Mouse (Mus musculus): ENCODE measurements at regions not wholly inside any gene's neighbourhood (a gene's known extent, or its start where the extent isn't known, plus 50 kb on each side); places are given as distances from the start of the nearest gene placed in this dataset.
A peak's percentile ranks its signal among the peaks of the same experiment; 100 is the strongest.

- H3K27me3 ChIP-seq (ENCODE audit: insufficient read depth, low read length), result no peaks in the 10 kb centered on the region
- TF ChIP-seq CTCF (IDR thresholded peaks at IDR 0.05; ENCODE audit: low read depth), result no peak
- DNase-seq (no peak), ATAC-seq (ENCODE audit: insufficient read depth) (no peak)
- no peak overlapping the region for H3K27ac ChIP-seq (ENCODE audit: low read depth)
- no peak overlapping the region for H3K4me3 ChIP-seq (ENCODE audit: low read depth, low read length)
- H3K9me3 ChIP-seq (ENCODE audit: low read depth, low read length), result no peaks in the 10 kb centered on the region
- H3K4me2 ChIP-seq, result no peak overlapping the region
- H3K9ac ChIP-seq, result no peak overlapping the region
- WGBS, result 53% methylated on average over 2 of the region's 2 CpGs
- H3K4me1 ChIP-seq (ENCODE audit: insufficient read depth), result no peaks in the 10 kb centered on the region
- no peaks in the 10 kb centered on the region for H3K36me3 ChIP-seq (ENCODE audit: insufficient read depth)
Observed at GRCm38 (mm10) chr1:193876540-193876939, 506.4 kb upstream of the Camk1g start.

- H3K9me3 ChIP-seq (ENCODE audit: low read depth, low read length), result no peaks in the 10 kb centered on the region
- peak; percentile 47 for DNase-seq
- no peak overlapping the region for H3K27ac ChIP-seq (ENCODE audit: low read depth)
Observed at GRCm38 (mm10) chr1:193876121-193876520, 506.0 kb upstream of the Camk1g start.

GRCm38 (mm10) chr1:193875287-193875686, 505.2 kb upstream of the Camk1g start:
- H3K27ac ChIP-seq (ENCODE audit: low read depth), result no peak overlapping the region
- no peaks in the 10 kb centered on the region for H3K36me3 ChIP-seq (ENCODE audit: insufficient read depth)
- TF ChIP-seq CTCF (IDR thresholded peaks at IDR 0.05; ENCODE audit: low read depth), result no peak
- no peak overlapping the region for H3K4me3 ChIP-seq (ENCODE audit: low read depth, low read length)
- ATAC-seq (ENCODE audit: insufficient read depth), result no peak
- 85% methylated on average over 3 of the region's 3 CpGs for WGBS
- H3K27me3 ChIP-seq (ENCODE audit: insufficient read depth, low read length), result no peaks in the 10 kb centered on the region
- no peak overlapping the region for H3K4me2 ChIP-seq
- no peak for DNase-seq
- no peak overlapping the region for H3K9ac ChIP-seq
- H3K4me1 ChIP-seq (ENCODE audit: insufficient read depth), result no peaks in the 10 kb centered on the region
- H3K9me3 ChIP-seq (ENCODE audit: low read depth, low read length), result no peaks in the 10 kb centered on the region

More at GRCm38 (mm10) chr1:193876121-193876520, 506.0 kb upstream of the Camk1g start:
- TF ChIP-seq CTCF (IDR thresholded peaks at IDR 0.05; ENCODE audit: low read depth), result no peak
- H3K4me1 ChIP-seq (ENCODE audit: insufficient read depth), result no peaks in the 10 kb centered on the region
- H3K36me3 ChIP-seq (ENCODE audit: insufficient read depth), result no peaks in the 10 kb centered on the region
- H3K27me3 ChIP-seq (ENCODE audit: insufficient read depth, low read length), result no peaks in the 10 kb centered on the region
- H3K4me3 ChIP-seq (ENCODE audit: low read depth, low read length), result no peak overlapping the region
- no peak for ATAC-seq (ENCODE audit: insufficient read depth)
- H3K9ac ChIP-seq, result no peak overlapping the region
- no peak overlapping the region for H3K4me2 ChIP-seq

GRCm38 (mm10) chr1:193870731-193871130, 500.6 kb upstream of the Camk1g start:
- H3K27ac ChIP-seq (ENCODE audit: low read depth), result no peak overlapping the region
- peak; percentile 61 for DNase-seq
- no peak overlapping the region for H3K4me2 ChIP-seq
- H3K4me1 ChIP-seq (ENCODE audit: insufficient read depth), result no peaks in the 10 kb centered on the region
- H3K36me3 ChIP-seq (ENCODE audit: insufficient read depth), result no peaks in the 10 kb centered on the region
- H3K27me3 ChIP-seq (ENCODE audit: insufficient read depth, low read length), result no peaks in the 10 kb centered on the region
- 37% methylated on average over 2 of the region's 2 CpGs for WGBS
- H3K4me3 ChIP-seq (ENCODE audit: low read depth, low read length), result no peak overlapping the region
- no peak overlapping the region for H3K9ac ChIP-seq
- TF ChIP-seq CTCF (IDR thresholded peaks at IDR 0.05; ENCODE audit: low read depth), result no peak
- ATAC-seq (ENCODE audit: insufficient read depth), result peak; percentile 54; the same call in 1 of the 2 replicates
- no peaks in the 10 kb centered on the region for H3K9me3 ChIP-seq (ENCODE audit: low read depth, low read length)

- Histone ChIP-seq H3K4me1 (ENCODE audit: insufficient read depth) (no peaks in the 10 kb centered on the region), H3K27ac (ENCODE audit: low read depth) (no peak overlapping the region), H3K4me2 (no peak overlapping the region), H3K36me3 (ENCODE audit: insufficient read depth) (no peaks in the 10 kb centered on the region), H3K9ac (no peak overlapping the region), H3K27me3 (ENCODE audit: insufficient read depth, low read length) (no peaks in the 10 kb centered on the region), H3K9me3 (ENCODE audit: low read depth, low read length) (no peaks in the 10 kb centered on the region), H3K4me3 (ENCODE audit: low read depth, low read length) (no peak overlapping the region)
- ATAC-seq (ENCODE audit: insufficient read depth) (no peak), DNase-seq (no peak)
- 83% methylated on average over 4 of the region's 4 CpGs for WGBS
- TF ChIP-seq CTCF (IDR thresholded peaks at IDR 0.05; ENCODE audit: low read depth), result no peak
Observed at GRCm38 (mm10) chr1:193868639-193869320, 498.7 kb upstream of the Camk1g start.

GRCm38 (mm10) chr1:193860767-193861299, 490.7 kb upstream of the Camk1g start:
- DNase-seq (no peak), ATAC-seq (ENCODE audit: insufficient read depth) (no peak)
- no peaks in the 10 kb centered on the region for H3K36me3 ChIP-seq (ENCODE audit: insufficient read depth)
- no peak for TF ChIP-seq CTCF (IDR thresholded peaks at IDR 0.05; ENCODE audit: low read depth)
- H3K4me1 ChIP-seq (ENCODE audit: insufficient read depth), result peaks cover 5% of the 10 kb centered on the region; the same call in 1 of the 2 replicates
- H3K27me3 ChIP-seq (ENCODE audit: insufficient read depth, low read length), result no peaks in the 10 kb centered on the region
- no peak overlapping the region for H3K9ac ChIP-seq
- no peaks in the 10 kb centered on the region for H3K9me3 ChIP-seq (ENCODE audit: low read depth, low read length)
- WGBS, result 78% methylated on average over 5 of the region's 5 CpGs
- peak overlapping the region; percentile 42; the same call in 1 of the 2 replicates for H3K27ac ChIP-seq (ENCODE audit: low read depth)
- H3K4me3 ChIP-seq (ENCODE audit: low read depth, low read length), result no peak overlapping the region
- no peak overlapping the region for H3K4me2 ChIP-seq

GRCm38 (mm10) chr1:193860354-193860753, 490.3 kb upstream of the Camk1g start:
- WGBS, result 39% methylated on average over 2 of the region's 2 CpGs
- Histone ChIP-seq H3K4me3 (ENCODE audit: low read depth, low read length) (no peak overlapping the region), H3K9ac (no peak overlapping the region), H3K27me3 (ENCODE audit: insufficient read depth, low read length) (no peaks in the 10 kb centered on the region), H3K27ac (ENCODE audit: low read depth) (peak overlapping the region; percentile 42), H3K36me3 (ENCODE audit: insufficient read depth) (no peaks in the 10 kb centered on the region), H3K4me2 (no peak overlapping the region), H3K4me1 (ENCODE audit: insufficient read depth) (peaks cover 5% of the 10 kb centered on the region; the same call in 1 of the 2 replicates), H3K9me3 (ENCODE audit: low read depth, low read length) (no peaks in the 10 kb centered on the region)
- no peak; the same call in 1 of the 2 replicates for ATAC-seq (ENCODE audit: insufficient read depth)
- no peak for DNase-seq
- TF ChIP-seq CTCF (IDR thresholded peaks at IDR 0.05; ENCODE audit: low read depth), result no peak

Measured in lung, embryonic 14.5 days (tissue).